Mouse (Mus musculus): ENCODE measurements around the gene Tll2. TPM values are rescaled to one million over a fixed set of nuclear protein-coding genes. Genes with fewer than 3 reads are reported as not detected.
A peak's percentile ranks its signal among the peaks of the same experiment; 100 is the strongest.

Gene Tll2
- total and polyA plus RNA-seq, 2 experiments from 2014 or later = 0.33 to 1.00 TPM

- Histone ChIP-seq H3K36me3 (ENCODE audit: insufficient read depth) (no peaks in the 10 kb centered on the region), H3K4me1 (ENCODE audit: insufficient read depth) (0 out of 2 replicates have a peak, but pooled peaks cover 3% of the 10 kb centered on the region), H3K9ac (no peak overlapping the region), H3K27me3 (ENCODE audit: insufficient read depth, low read length) (no peaks in the 10 kb centered on the region), H3K4me2 (ENCODE audit: low read depth) (no peak overlapping the region), H3K27ac (ENCODE audit: low read depth, low read length) (no peak overlapping the region), H3K9me3 (ENCODE audit: low read length) (no peaks in the 10 kb centered on the region), H3K4me3 (ENCODE audit: low read depth, low read length) (no peak overlapping the region)
- ATAC-seq (no peak), DNase-seq (no peak)
- WGBS = 81% methylated on average over 6 of the region's 6 CpGs
- TF ChIP-seq CTCF (IDR thresholded peaks at IDR 0.05; ENCODE audit: low read depth) = no peak
Observed at GRCm38 (mm10) chr19:41086289-41086688, 120.3 kb downstream of the Tll2 start.

- Histone ChIP-seq H3K4me3 (ENCODE audit: low read depth, low read length) (no peak overlapping the region), H3K9ac (no peak overlapping the region), H3K9me3 (ENCODE audit: low read length) (no peaks in the 10 kb centered on the region), H3K27me3 (ENCODE audit: insufficient read depth, low read length) (no peaks in the 10 kb centered on the region), H3K27ac (ENCODE audit: low read depth, low read length) (no peak overlapping the region), H3K4me2 (ENCODE audit: low read depth) (no peak overlapping the region), H3K36me3 (ENCODE audit: insufficient read depth) (no peaks in the 10 kb centered on the region), H3K4me1 (ENCODE audit: insufficient read depth) (0 out of 2 replicates have a peak, but pooled peaks cover 3% of the 10 kb centered on the region)
- no peak for DNase-seq
- 93% methylated on average over 14 of the region's 14 CpGs for WGBS
- no peak for ATAC-seq
- TF ChIP-seq CTCF (IDR thresholded peaks at IDR 0.05; ENCODE audit: low read depth) = no peak
Observed at GRCm38 (mm10) chr19:41083646-41084045, 123.0 kb downstream of the Tll2 start.

GRCm38 (mm10) chr19:41081589-41081988, 125.0 kb downstream of the Tll2 start:
- 26% methylated on average over 3 of the region's 3 CpGs for whole genome bisulfite sequencing
- H3K36me3 ChIP-seq (ENCODE audit: insufficient read depth) = no peaks in the 10 kb centered on the region
- no peak overlapping the region for H3K4me2 ChIP-seq (ENCODE audit: low read depth)
- peak; percentile 34 for DNase-seq
- TF ChIP-seq CTCF (IDR thresholded peaks at IDR 0.05; ENCODE audit: low read depth) = no peak
- ATAC-seq = peak; percentile 83
- no peaks in the 10 kb centered on the region for H3K27me3 ChIP-seq (ENCODE audit: insufficient read depth, low read length)
- H3K9ac ChIP-seq = no peak overlapping the region
- peak overlapping the region; percentile 57 for H3K27ac ChIP-seq (ENCODE audit: low read depth, low read length)
- H3K4me1 ChIP-seq (ENCODE audit: insufficient read depth) = 0 out of 2 replicates have a peak, but pooled peaks cover 3% of the 10 kb centered on the region
- H3K9me3 ChIP-seq (ENCODE audit: low read length) = no peaks in the 10 kb centered on the region
- no peak overlapping the region for H3K4me3 ChIP-seq (ENCODE audit: low read depth, low read length)

- no peak; the same call in 1 of the 2 replicates for ATAC-seq
- Histone ChIP-seq H3K36me3 (ENCODE audit: insufficient read depth) (no peaks in the 10 kb centered on the region), H3K4me2 (ENCODE audit: low read depth) (no peak within 1 kb of the TSS), H3K4me1 (ENCODE audit: insufficient read depth) (no peaks in the 10 kb centered on the region), H3K9me3 (ENCODE audit: low read length) (no peaks in the 10 kb centered on the region), H3K27ac (ENCODE audit: low read depth, low read length) (no peak within 1 kb of the TSS), H3K9ac (no peak within 1 kb of the TSS), H3K4me3 (ENCODE audit: low read depth, low read length) (no peak within 1 kb of the TSS), H3K27me3 (ENCODE audit: insufficient read depth, low read length) (no peaks in the 10 kb centered on the region)
- TF ChIP-seq CTCF (IDR thresholded peaks at IDR 0.05; ENCODE audit: low read depth) = no peak
- WGBS = 89% methylated on average over 3 of the region's 3 CpGs
- no peak for DNase-seq
Observed at GRCm38 (mm10) chr19:41076906-41077305, 129.7 kb downstream of the Tll2 start, which contains the start of gene Opalin. Gene Opalin, minus strand, starts transcription at chr19:41077113.

- Histone ChIP-seq H3K9ac (no peak overlapping the region), H3K27me3 (ENCODE audit: insufficient read depth, low read length) (no peaks in the 10 kb centered on the region), H3K4me3 (ENCODE audit: low read depth, low read length) (no peak overlapping the region), H3K9me3 (ENCODE audit: low read length) (no peaks in the 10 kb centered on the region), H3K4me1 (ENCODE audit: insufficient read depth) (no peaks in the 10 kb centered on the region), H3K27ac (ENCODE audit: low read depth, low read length) (no peak overlapping the region), H3K36me3 (ENCODE audit: insufficient read depth) (no peaks in the 10 kb centered on the region), H3K4me2 (ENCODE audit: low read depth) (no peak overlapping the region)
- DNase-seq (no peak), ATAC-seq (no peak)
- TF ChIP-seq CTCF (IDR thresholded peaks at IDR 0.05; ENCODE audit: low read depth) = no peak
- WGBS = 89% methylated on average over 14 of the region's 14 CpGs
Observed at GRCm38 (mm10) chr19:41073746-41074455, 132.7 kb downstream of the Tll2 start.

GRCm38 (mm10) chr19:41071500-41071899, 135.1 kb downstream of the Tll2 start:
- WGBS = 5% methylated on average over 8 of the region's 8 CpGs
- Histone ChIP-seq H3K36me3 (ENCODE audit: insufficient read depth) (no peaks in the 10 kb centered on the region), H3K9me3 (ENCODE audit: low read length) (no peaks in the 10 kb centered on the region), H3K4me1 (ENCODE audit: insufficient read depth) (no peaks in the 10 kb centered on the region), H3K27ac (ENCODE audit: low read depth, low read length) (no peak overlapping the region), H3K4me3 (ENCODE audit: low read depth, low read length) (no peak overlapping the region), H3K4me2 (ENCODE audit: low read depth) (no peak overlapping the region), H3K27me3 (ENCODE audit: insufficient read depth, low read length) (no peaks in the 10 kb centered on the region), H3K9ac (no peak overlapping the region)
- ATAC-seq (peak; percentile 82), DNase-seq (peak; percentile 96)
- peak; percentile 99 for TF ChIP-seq CTCF (IDR thresholded peaks at IDR 0.05; ENCODE audit: low read depth)

- Histone ChIP-seq H3K27me3 (ENCODE audit: insufficient read depth, low read length) (no peaks in the 10 kb centered on the region), H3K4me3 (ENCODE audit: low read depth, low read length) (no peak overlapping the region), H3K27ac (ENCODE audit: low read depth, low read length) (no peak overlapping the region), H3K4me1 (ENCODE audit: insufficient read depth) (no peaks in the 10 kb centered on the region), H3K36me3 (ENCODE audit: insufficient read depth) (no peaks in the 10 kb centered on the region), H3K9ac (no peak overlapping the region), H3K4me2 (ENCODE audit: low read depth) (no peak overlapping the region), H3K9me3 (ENCODE audit: low read length) (no peaks in the 10 kb centered on the region)
- 71% methylated on average over 4 of the region's 4 CpGs for WGBS
- no peak for DNase-seq
- TF ChIP-seq CTCF (IDR thresholded peaks at IDR 0.05; ENCODE audit: low read depth) = no peak
- ATAC-seq = no peak
Observed at GRCm38 (mm10) chr19:41054702-41055101, 151.9 kb downstream of the Tll2 start.
